Mouse (Mus musculus): ENCODE results near the gene Bpifb9a.
"Not testable (repeated sequence)": the region's sequence is repeated elsewhere in the genome, so short reads cannot be mapped to it uniquely, and the experiment has no call there.

Bpifb9a gene

GRCm38 (mm10) chr2:154306927-154307326 is 49.3 kb downstream of the Bpifb9a start, which contains the start of gene Bpifb9b:
Gene Bpifb9b (plus strand): TSS chr2:154307227.
- DNase-seq (ENCODE audit: low spot score), result not testable (repeated sequence)

DNA sequence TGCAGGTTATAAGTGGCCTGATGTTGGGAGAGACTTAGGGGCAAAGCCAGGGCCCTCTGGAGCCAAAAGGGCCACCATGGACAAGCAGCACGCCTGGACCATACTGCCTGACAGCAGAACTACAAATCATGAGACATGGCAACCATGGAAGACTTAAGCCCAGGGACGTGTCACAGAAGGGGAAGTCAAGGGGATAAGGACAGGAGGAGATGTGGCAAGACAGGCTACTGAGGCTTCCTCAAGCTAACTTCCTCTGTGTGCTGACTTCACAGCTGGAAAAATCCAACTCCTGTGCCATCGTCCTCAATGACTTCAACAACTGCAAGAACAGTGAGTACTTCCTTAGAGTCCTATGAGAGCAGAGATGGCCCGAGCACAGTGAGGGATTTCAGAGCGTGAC is 56.1 kb downstream of the Bpifb9a start:
- not testable (repeated sequence) for DNase-seq (ENCODE audit: low spot score)

All from left cerebral cortex, adult 11 months (tissue).